Mouse (Mus musculus): ENCODE data around the gene Cit. TPM values are rescaled to one million over a fixed set of nuclear protein-coding genes. Genes with fewer than 3 reads are reported as not detected.

Cit gene
- polyA plus RNA-seq, 1 experiment from 2014 or later: 39.8 TPM

GRCm38 (mm10) chr5:115957177-115957576 is 112.1 kb downstream of the Cit start:
- no peaks in the 10 kb centered on the region for H3K4me1 ChIP-seq (ENCODE audit: control insufficient read depth, insufficient read depth, low read depth, low read length)
- H3K27ac ChIP-seq (ENCODE audit: low read depth, low read length): no peak overlapping the region
- H3K9me3 ChIP-seq (ENCODE audit: control insufficient read depth, low read length): no peaks in the 10 kb centered on the region
- ATAC-seq: no peak
- no peaks in the 10 kb centered on the region for H3K27me3 ChIP-seq (replicated peaks; ENCODE audit: control insufficient read depth, insufficient read depth, low read length)
- H3K9ac ChIP-seq (ENCODE audit: low read depth, low read length): no peak overlapping the region
- H3K4me3 ChIP-seq (ENCODE audit: low read length): no peak overlapping the region
- H3K36me3 ChIP-seq (ENCODE audit: control insufficient read depth, insufficient read depth, low read length): peaks cover 26% of the 10 kb centered on the region
- H3K4me2 ChIP-seq (ENCODE audit: low read length): no peak overlapping the region
- WGBS: over 99% methylated on average over 6 of the region's 6 CpGs

- Histone ChIP-seq H3K9me3 (ENCODE audit: control insufficient read depth, low read length) (no peaks in the 10 kb centered on the region), H3K36me3 (ENCODE audit: control insufficient read depth, insufficient read depth, low read length) (peaks cover 16% of the 10 kb centered on the region), H3K4me1 (ENCODE audit: control insufficient read depth, insufficient read depth, low read depth, low read length) (no peaks in the 10 kb centered on the region), H3K9ac (ENCODE audit: low read depth, low read length) (no peak overlapping the region), H3K4me3 (ENCODE audit: low read length) (no peak overlapping the region), H3K4me2 (ENCODE audit: low read length) (no peak overlapping the region), H3K27me3 (replicated peaks; ENCODE audit: control insufficient read depth, insufficient read depth, low read length) (no peaks in the 10 kb centered on the region), H3K27ac (ENCODE audit: low read depth, low read length) (no peak overlapping the region)
- 100% methylated on average over 1 of the region's 1 CpGs for WGBS
- no peak for ATAC-seq
These were observed 113.3 kb downstream of the Cit start for GRCm38 (mm10) chr5:115958344-115958743.

GRCm38 (mm10) chr5:115958814-115959213 is 113.7 kb downstream of the Cit start:
- Histone ChIP-seq H3K4me3 (ENCODE audit: low read length) (no peak overlapping the region), H3K27ac (ENCODE audit: low read depth, low read length) (no peak overlapping the region), H3K36me3 (ENCODE audit: control insufficient read depth, insufficient read depth, low read length) (peaks cover 11% of the 10 kb centered on the region), H3K4me2 (ENCODE audit: low read length) (no peak overlapping the region), H3K27me3 (replicated peaks; ENCODE audit: control insufficient read depth, insufficient read depth, low read length) (no peaks in the 10 kb centered on the region), H3K4me1 (ENCODE audit: control insufficient read depth, insufficient read depth, low read depth, low read length) (no peaks in the 10 kb centered on the region), H3K9me3 (ENCODE audit: control insufficient read depth, low read length) (no peaks in the 10 kb centered on the region), H3K9ac (ENCODE audit: low read depth, low read length) (no peak overlapping the region)
- no peak for ATAC-seq
- 94% methylated on average over 11 of the region's 11 CpGs for WGBS

- Histone ChIP-seq H3K4me1 (ENCODE audit: control insufficient read depth, insufficient read depth, low read depth, low read length) (no peaks in the 10 kb centered on the region), H3K9ac (ENCODE audit: low read depth, low read length) (no peak overlapping the region), H3K9me3 (ENCODE audit: control insufficient read depth, low read length) (no peaks in the 10 kb centered on the region), H3K36me3 (ENCODE audit: control insufficient read depth, insufficient read depth, low read length) (peaks cover 2% of the 10 kb centered on the region; the same call in 1 of the 2 replicates), H3K4me2 (ENCODE audit: low read length) (no peak overlapping the region), H3K27ac (ENCODE audit: low read depth, low read length) (no peak overlapping the region), H3K27me3 (replicated peaks; ENCODE audit: control insufficient read depth, insufficient read depth, low read length) (no peaks in the 10 kb centered on the region), H3K4me3 (ENCODE audit: low read length) (no peak overlapping the region)
- 91% methylated on average over 9 of the region's 9 CpGs for WGBS
- no peak for ATAC-seq
These were observed 116.7 kb downstream of the Cit start for GRCm38 (mm10) chr5:115961809-115962208.

- 0 out of 2 replicates have a peak, but pooled peaks cover 2% of the 10 kb centered on the region for H3K36me3 ChIP-seq (ENCODE audit: control insufficient read depth, insufficient read depth, low read length)
- H3K27me3 ChIP-seq (replicated peaks; ENCODE audit: control insufficient read depth, insufficient read depth, low read length): no peaks in the 10 kb centered on the region
- 84% methylated on average over 15 of the region's 15 CpGs for WGBS
- no peak overlapping the region for H3K4me3 ChIP-seq (ENCODE audit: low read length)
- no peak overlapping the region for H3K4me2 ChIP-seq (ENCODE audit: low read length)
- H3K4me1 ChIP-seq (ENCODE audit: control insufficient read depth, insufficient read depth, low read depth, low read length): no peaks in the 10 kb centered on the region
- no peak overlapping the region for H3K9ac ChIP-seq (ENCODE audit: low read depth, low read length)
- H3K27ac ChIP-seq (ENCODE audit: low read depth, low read length): no peak overlapping the region
- H3K9me3 ChIP-seq (ENCODE audit: control insufficient read depth, low read length): no peaks in the 10 kb centered on the region
- no peak for ATAC-seq
These were observed 126.2 kb downstream of the Cit start for GRCm38 (mm10) chr5:115971236-115971635.

- H3K36me3 ChIP-seq (ENCODE audit: control insufficient read depth, insufficient read depth, low read length): 0 out of 2 replicates have a peak, but pooled peaks cover 2% of the 10 kb centered on the region
- no peaks in the 10 kb centered on the region for H3K9me3 ChIP-seq (ENCODE audit: control insufficient read depth, low read length)
- WGBS: 88% methylated on average over 10 of the region's 10 CpGs
- H3K9ac ChIP-seq (ENCODE audit: low read depth, low read length): no peak overlapping the region
- peaks cover 6% of the 10 kb centered on the region; the same call in 1 of the 2 replicates for H3K4me1 ChIP-seq (ENCODE audit: control insufficient read depth, insufficient read depth, low read depth, low read length)
- no peak overlapping the region for H3K27ac ChIP-seq (ENCODE audit: low read depth, low read length)
- H3K4me3 ChIP-seq (ENCODE audit: low read length): no peak overlapping the region
- ATAC-seq: no peak
- H3K27me3 ChIP-seq (replicated peaks; ENCODE audit: control insufficient read depth, insufficient read depth, low read length): no peaks in the 10 kb centered on the region
- no peak overlapping the region for H3K4me2 ChIP-seq (ENCODE audit: low read length)
These were observed 130.6 kb downstream of the Cit start for GRCm38 (mm10) chr5:115975672-115976071.

GRCm38 (mm10) chr5:115976446-115976845 is 131.4 kb downstream of the Cit start:
- H3K4me2 ChIP-seq (ENCODE audit: low read length): no peak overlapping the region
- WGBS: 85% methylated on average over 5 of the region's 5 CpGs
- no peaks in the 10 kb centered on the region for H3K36me3 ChIP-seq (ENCODE audit: control insufficient read depth, insufficient read depth, low read length)
- no peaks in the 10 kb centered on the region for H3K27me3 ChIP-seq (replicated peaks; ENCODE audit: control insufficient read depth, insufficient read depth, low read length)
- no peak overlapping the region for H3K4me3 ChIP-seq (ENCODE audit: low read length)
- H3K9ac ChIP-seq (ENCODE audit: low read depth, low read length): no peak overlapping the region
- ATAC-seq: no peak
- H3K27ac ChIP-seq (ENCODE audit: low read depth, low read length): no peak overlapping the region
- H3K9me3 ChIP-seq (ENCODE audit: control insufficient read depth, low read length): no peaks in the 10 kb centered on the region
- H3K4me1 ChIP-seq (ENCODE audit: control insufficient read depth, insufficient read depth, low read depth, low read length): peaks cover 6% of the 10 kb centered on the region; the same call in 1 of the 2 replicates

- no peak overlapping the region for H3K4me2 ChIP-seq (ENCODE audit: low read length)
- WGBS: 69% methylated on average over 10 of the region's 10 CpGs
- no peak overlapping the region for H3K27ac ChIP-seq (ENCODE audit: low read depth, low read length)
- peaks cover 6% of the 10 kb centered on the region for H3K36me3 ChIP-seq (ENCODE audit: control insufficient read depth, insufficient read depth, low read length)
- H3K9me3 ChIP-seq (ENCODE audit: control insufficient read depth, low read length): no peaks in the 10 kb centered on the region
- no peaks in the 10 kb centered on the region for H3K27me3 ChIP-seq (replicated peaks; ENCODE audit: control insufficient read depth, insufficient read depth, low read length)
- no peak overlapping the region for H3K9ac ChIP-seq (ENCODE audit: low read depth, low read length)
- ATAC-seq: no peak
- peaks cover 6% of the 10 kb centered on the region; the same call in 1 of the 2 replicates for H3K4me1 ChIP-seq (ENCODE audit: control insufficient read depth, insufficient read depth, low read depth, low read length)
- no peak overlapping the region for H3K4me3 ChIP-seq (ENCODE audit: low read length)
These were observed 132.2 kb downstream of the Cit start for GRCm38 (mm10) chr5:115977266-115977665.

GRCm38 (mm10) chr5:115977757-115978156 is 132.7 kb downstream of the Cit start:
- Histone ChIP-seq H3K27ac (ENCODE audit: low read depth, low read length) (no peak overlapping the region), H3K9ac (ENCODE audit: low read depth, low read length) (no peak overlapping the region), H3K4me1 (ENCODE audit: control insufficient read depth, insufficient read depth, low read depth, low read length) (peaks cover 6% of the 10 kb centered on the region; the same call in 1 of the 2 replicates), H3K36me3 (ENCODE audit: control insufficient read depth, insufficient read depth, low read length) (peaks cover 6% of the 10 kb centered on the region), H3K27me3 (replicated peaks; ENCODE audit: control insufficient read depth, insufficient read depth, low read length) (no peaks in the 10 kb centered on the region), H3K4me2 (ENCODE audit: low read length) (no peak overlapping the region), H3K4me3 (ENCODE audit: low read length) (no peak overlapping the region), H3K9me3 (ENCODE audit: control insufficient read depth, low read length) (no peaks in the 10 kb centered on the region)
- ATAC-seq: no peak
- 69% methylated on average over 10 of the region's 10 CpGs for WGBS

- 0 out of 2 replicates have a peak overlapping the region, but pooled peaks have one; percentile 10 for H3K27ac ChIP-seq (ENCODE audit: low read depth, low read length)
- no peaks in the 10 kb centered on the region for H3K9me3 ChIP-seq (ENCODE audit: control insufficient read depth, low read length)
- no peak overlapping the region for H3K4me2 ChIP-seq (ENCODE audit: low read length)
- H3K4me3 ChIP-seq (ENCODE audit: low read length): no peak overlapping the region
- WGBS: 53% methylated on average over 5 of the region's 5 CpGs
- ATAC-seq: peak; percentile 48; the same call in 1 of the 2 replicates
- peaks cover 6% of the 10 kb centered on the region; the same call in 1 of the 2 replicates for H3K4me1 ChIP-seq (ENCODE audit: control insufficient read depth, insufficient read depth, low read depth, low read length)
- peaks cover 6% of the 10 kb centered on the region for H3K36me3 ChIP-seq (ENCODE audit: control insufficient read depth, insufficient read depth, low read length)
- H3K27me3 ChIP-seq (replicated peaks; ENCODE audit: control insufficient read depth, insufficient read depth, low read length): no peaks in the 10 kb centered on the region
- H3K9ac ChIP-seq (ENCODE audit: low read depth, low read length): no peak overlapping the region
These were observed 133.2 kb downstream of the Cit start for GRCm38 (mm10) chr5:115978255-115978654.
